Mouse (Mus musculus): ENCODE measurements around the gene Odf4.
A peak's percentile ranks its signal among the peaks of the same experiment; 100 is the strongest.
"Not testable (repeated sequence)": the region's sequence is repeated elsewhere in the genome, so short reads cannot be mapped to it uniquely, and the experiment has no call there.

Odf4 gene

GRCm38 (mm10) chr11:68926981-68927380 lies at the start of gene Odf4:
Odf4 (minus strand) TSS chr11:68927081.
- DNase-seq (ENCODE audit: low spot score in 2 of 2): no peak

- no peak for DNase-seq (ENCODE audit: low spot score in 2 of 2)
These were observed 48.7 kb upstream of the Odf4 start for GRCm38 (mm10) chr11:68975601-68976000.

- no peak for DNase-seq (ENCODE audit: low spot score in 2 of 2)
These were observed 48.2 kb upstream of the Odf4 start, which contains the start of gene Rangrf for GRCm38 (mm10) chr11:68975085-68975484. Rangrf (minus strand) TSS chr11:68975185.

- DNase-seq (ENCODE audit: low spot score in 2 of 2): no peak
These were observed 47.2 kb upstream of the Odf4 start for GRCm38 (mm10) chr11:68974059-68974450.

DNA sequence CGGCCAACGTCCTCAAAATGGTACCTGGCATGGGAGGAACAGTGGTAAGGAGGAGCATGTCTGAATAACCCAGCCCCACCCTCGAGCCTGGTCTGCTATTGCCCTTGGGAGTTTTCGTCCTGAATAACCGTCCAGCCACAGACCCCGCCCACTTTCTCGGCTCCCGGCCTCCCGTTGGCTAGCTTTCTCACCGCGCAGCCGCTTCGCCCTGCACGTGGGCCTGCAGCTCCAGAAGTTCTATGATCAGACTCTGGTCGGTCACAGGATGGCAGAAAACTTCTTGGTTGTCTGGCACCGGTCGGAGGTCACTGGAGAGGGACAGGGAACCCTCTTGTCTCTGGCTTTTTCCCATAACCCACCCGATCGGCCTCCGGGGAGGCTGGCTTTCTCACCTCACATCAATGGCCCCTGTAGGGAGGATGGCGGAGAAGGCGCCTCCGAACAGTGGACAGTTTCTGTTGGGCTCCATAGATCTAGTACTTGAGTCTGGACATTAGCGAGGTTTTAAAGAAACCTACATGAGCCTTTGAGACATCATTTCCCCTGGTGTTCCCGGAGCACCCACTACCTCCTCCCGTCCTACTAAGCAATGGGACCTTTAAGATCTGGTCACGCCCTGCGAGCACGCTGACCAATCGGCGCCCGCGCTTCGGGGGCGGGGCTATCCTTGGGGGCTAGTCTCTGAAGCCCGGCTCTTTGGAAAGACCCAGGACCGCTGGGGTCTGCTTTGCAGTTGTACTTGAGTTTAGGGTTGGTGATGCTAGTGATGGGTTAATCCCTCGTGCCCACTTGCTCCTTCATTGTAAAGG lies 46.6 kb upstream of the Odf4 start:
- DNase-seq (ENCODE audit: low spot score in 2 of 2): peak; percentile 69 to 80

DNA sequence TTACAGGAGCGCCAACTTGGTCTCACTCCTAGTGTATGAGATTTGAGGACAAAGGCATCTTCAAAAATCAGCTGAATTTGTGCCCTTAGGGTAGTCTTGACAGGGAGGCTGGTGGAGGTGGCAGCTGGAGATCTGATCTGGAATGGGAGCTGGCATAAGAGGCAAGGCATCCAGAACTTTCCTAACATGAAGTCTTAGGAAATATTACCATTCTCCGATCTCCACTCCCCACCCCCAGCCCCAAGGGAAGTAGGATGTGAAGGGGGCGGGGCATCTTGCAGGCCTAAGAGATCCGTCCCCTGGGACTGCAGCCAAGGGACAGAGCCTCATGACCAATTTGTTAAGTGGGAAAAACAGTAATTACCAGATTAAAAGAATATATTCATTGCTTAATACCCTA lies 43.4 kb upstream of the Odf4 start:
- no peak for DNase-seq (ENCODE audit: low spot score in 2 of 2)

- no peak for DNase-seq (ENCODE audit: low spot score in 2 of 2)
These were observed 41.9 kb upstream of the Odf4 start for GRCm38 (mm10) chr11:68968752-68969151.

- DNase-seq (ENCODE audit: low spot score in 2 of 2): peak; percentile 88 to 93
These were observed 40.7 kb upstream of the Odf4 start, which contains the start of gene Slc25a35 for GRCm38 (mm10) chr11:68967337-68968282. Slc25a35 (plus strand) TSS chr11:68968131.

GRCm38 (mm10) chr11:68966554-68966953 lies 39.7 kb upstream of the Odf4 start:
- no peak for DNase-seq (ENCODE audit: low spot score in 2 of 2)

GRCm38 (mm10) chr11:68965845-68966244 lies 39.0 kb upstream of the Odf4 start:
- DNase-seq (ENCODE audit: low spot score in 2 of 2): peak; percentile 33 to 60

DNA sequence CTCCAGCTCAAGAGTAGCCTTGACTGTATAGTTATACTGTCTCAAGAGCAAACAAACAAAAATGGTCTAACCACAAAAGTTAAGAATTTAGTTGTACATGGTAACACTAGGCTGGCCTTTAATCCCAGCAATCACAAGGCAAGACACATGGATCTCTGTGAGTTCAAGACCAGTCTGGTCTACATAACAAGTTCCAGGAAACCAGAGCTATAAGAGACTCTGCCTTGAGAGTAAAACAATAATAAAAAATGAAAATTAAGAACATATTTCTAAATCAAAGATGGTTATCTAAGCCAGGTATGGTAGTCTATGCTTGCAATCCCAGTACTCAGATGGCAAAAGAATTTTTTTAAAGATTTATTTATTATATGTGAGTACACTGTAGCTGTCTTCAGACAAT lies 38.2 kb upstream of the Odf4 start:
- no peak for DNase-seq (ENCODE audit: low spot score in 2 of 2)

DNA sequence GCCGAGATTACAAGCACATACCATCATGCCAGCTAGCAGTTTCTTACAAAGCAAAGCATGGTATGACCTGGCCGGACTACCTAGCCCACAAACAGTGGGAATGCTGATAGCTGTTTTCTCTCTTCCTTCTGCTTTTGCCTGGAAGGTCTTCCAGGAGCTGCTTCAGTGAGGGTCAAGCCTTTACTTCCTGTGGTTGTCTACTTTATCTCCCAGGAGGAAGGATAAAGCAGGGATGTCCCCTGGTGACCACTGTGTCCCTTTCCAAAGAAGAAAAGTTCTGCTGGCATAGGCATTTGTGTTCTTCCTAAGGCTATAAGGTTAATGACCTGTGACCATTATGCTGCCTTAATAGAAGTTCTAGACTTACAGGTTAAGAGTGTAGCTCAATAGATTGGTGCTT lies 36.5 kb upstream of the Odf4 start:
- no peak for DNase-seq (ENCODE audit: low spot score in 2 of 2)

DNA sequence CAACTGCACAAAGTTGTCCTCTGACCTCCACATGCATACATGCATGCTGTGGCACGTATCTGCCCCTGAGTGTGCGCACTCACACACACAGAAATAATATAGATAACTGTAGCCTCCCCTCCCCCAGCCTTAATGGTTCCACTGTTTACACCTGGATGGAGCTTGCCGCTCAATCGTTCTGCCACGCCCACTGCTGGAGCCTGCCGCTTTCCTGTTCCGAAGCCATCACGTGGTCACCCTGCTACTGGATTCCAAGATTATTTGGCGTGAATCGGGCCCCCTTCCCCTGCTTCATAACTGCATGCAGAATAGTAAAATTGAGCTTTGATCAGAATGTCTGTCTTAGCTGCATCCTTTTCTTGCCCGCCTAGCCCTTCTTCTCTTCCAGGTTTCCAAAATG lies 35.3 kb upstream of the Odf4 start:
- not testable (repeated sequence) for DNase-seq (ENCODE audit: low spot score in 2 of 2)

DNA sequence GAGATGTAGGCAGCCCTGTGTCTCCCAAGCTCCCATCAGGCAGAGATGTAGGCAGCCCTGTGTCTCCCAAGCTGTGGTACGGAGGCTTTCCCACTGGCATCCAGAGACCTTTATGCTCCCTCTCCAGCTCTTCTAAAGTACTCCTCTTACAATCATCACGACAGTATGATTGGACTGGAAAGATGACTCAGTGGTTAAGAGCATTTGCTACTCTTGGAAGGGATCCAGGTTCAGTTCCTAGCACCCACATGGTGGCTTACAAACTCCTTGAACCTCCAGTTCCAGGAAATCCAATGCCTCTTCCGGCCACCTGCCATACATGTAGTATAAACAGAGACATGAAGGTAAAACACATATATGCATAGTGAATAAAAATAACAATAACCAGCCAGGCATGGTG lies 34.7 kb upstream of the Odf4 start:
- DNase-seq (ENCODE audit: low spot score in 2 of 2): no peak

DNA sequence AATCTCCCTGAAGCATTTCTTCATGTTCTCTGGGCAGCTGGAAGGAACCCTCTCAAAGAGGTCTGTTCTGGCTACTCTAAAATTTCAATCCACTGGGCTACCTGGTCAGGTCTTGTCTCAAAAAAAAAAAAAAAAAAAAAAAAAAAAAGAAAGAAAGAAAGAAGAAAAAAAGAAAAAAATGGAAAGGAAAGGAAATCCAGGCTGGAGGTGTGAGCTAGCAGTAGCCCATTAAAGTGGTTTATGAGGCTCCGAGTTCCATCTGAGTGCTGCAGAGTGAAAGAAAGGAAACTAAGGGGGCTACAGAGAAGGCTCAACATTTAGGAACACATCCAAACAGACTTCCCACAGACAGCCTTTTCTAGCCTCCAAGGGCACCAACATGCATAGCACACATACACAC lies 31.1 kb upstream of the Odf4 start:
- no peak for DNase-seq (ENCODE audit: low spot score in 2 of 2)

GRCm38 (mm10) chr11:68957308-68957707 lies 30.4 kb upstream of the Odf4 start, which contains the start of gene Arhgef15:
Arhgef15 (minus strand) TSS chr11:68957480.
- DNase-seq (ENCODE audit: low spot score in 2 of 2): no peak

DNA sequence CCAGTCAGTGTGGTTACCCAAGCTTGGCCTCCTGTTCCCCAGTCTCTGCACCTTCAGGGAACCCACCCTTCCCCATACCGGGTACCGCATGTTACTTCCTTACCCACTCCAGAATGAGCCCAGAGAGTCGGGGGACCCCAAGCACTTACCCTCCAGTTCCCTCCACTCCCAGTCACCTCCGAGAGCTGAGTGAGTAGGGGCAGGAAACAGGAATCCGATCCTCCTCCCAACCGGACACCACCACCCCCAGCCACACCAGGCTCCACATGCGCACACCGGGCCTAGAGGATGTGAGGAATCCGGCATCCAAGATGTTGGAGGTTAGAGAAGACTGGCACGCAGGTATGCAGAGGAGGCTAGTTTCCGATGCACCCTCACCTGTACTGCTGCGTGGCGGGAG lies 29.8 kb upstream of the Odf4 start:
- DNase-seq (ENCODE audit: low spot score in 2 of 2): no peak

DNA sequence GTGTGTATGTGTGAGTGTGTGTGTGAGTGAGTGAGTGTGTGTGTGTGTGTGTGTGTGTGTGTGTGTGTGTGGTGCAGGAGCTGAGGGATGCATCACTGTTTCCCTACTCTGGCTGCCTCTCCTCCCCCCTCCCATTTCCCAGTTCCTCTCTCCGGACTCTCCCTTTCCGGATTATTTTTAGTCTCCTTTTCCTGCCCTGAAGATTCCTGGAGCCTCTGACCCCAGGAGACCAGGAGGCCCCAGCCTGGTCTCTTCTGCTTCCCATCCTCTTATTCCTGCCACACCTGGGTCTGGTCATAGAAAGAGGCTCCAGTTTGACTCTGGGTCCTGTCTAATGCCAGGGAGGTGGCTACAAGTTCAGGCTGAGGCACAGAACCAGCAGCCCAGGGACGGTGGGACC lies 29.2 kb upstream of the Odf4 start:
- no peak for DNase-seq (ENCODE audit: low spot score in 2 of 2)

- no peak for DNase-seq (ENCODE audit: low spot score in 2 of 2)
These were observed 28.6 kb upstream of the Odf4 start for GRCm38 (mm10) chr11:68955473-68955872.

DNA sequence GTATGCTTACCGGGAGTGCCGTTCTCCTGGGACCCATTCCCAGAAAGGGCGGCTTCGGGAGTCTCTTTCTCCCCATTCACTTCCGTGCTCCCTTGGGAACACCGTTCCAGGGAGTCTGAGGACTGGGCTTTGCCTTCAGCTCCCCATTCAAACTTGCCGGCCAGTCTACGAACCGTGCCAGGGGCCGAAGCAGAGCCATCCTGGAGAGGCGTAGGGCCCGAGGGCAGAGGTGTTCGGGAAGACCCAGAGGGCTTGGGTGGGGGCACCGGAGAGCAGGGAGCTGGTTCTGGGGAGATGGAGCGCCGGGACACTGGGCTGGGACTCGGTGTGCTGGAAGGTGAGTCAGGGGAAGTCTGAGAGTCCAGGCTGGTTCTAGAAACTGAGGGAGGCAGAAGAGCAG lies 27.5 kb upstream of the Odf4 start:
- DNase-seq (ENCODE audit: low spot score in 2 of 2): no peak

DNA sequence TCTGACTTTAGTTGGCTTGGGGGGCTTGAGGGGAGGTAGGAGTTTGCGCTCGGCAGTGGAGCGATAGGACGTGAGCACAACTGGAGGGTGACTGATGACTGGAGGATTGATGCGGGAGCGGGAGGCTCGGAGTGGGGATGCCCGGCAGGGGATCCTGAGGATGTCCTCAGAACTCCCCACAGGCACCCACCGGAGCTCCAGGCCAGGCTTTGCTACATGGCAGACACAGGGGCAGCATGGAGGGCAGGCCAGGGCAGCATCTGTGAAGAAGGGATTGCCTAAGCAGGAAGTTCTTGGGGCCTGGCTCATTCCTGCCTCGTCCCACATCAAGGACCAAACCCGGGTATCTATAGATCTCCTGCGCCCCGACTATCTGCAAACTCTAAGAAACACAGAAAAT lies 27.0 kb upstream of the Odf4 start:
- DNase-seq (ENCODE audit: low spot score in 2 of 2): no peak

DNA sequence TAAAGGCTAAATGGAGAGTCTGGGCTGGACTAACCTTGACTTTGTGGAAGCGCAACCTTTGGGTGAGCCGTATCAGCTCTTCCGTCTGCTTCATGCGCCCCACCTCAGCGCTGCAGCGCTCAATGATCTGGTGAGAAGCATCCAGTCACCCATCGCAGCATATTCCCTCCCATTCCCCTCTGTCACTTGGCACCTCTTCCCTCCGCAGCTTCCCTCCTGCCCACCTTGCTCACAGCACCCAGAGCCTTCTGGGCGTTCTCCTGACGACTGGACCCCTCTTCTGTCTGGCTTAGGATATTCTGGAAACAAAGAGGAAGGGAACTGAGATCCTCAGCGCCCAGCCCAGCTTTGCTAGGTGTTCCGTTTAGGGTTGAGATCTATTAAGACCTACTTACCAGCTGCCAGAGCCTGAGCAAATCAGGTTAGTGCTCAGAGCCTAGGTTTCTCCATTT lies 20.7 kb upstream of the Odf4 start:
- DNase-seq (ENCODE audit: low spot score in 2 of 2): peak; percentile 40 to 50

Data from frontal cortex, postnatal 36 days (tissue).